Mouse (Mus musculus) midbrain, embryonic 12.5 days (tissue): ENCODE data around the gene Immp1l. TPM values are rescaled to one million over a fixed set of nuclear protein-coding genes. Genes with fewer than 3 reads are reported as not detected.
A peak's percentile ranks its signal among the peaks of the same experiment; 100 is the strongest.

ENCODE experiments used
- ATAC-seq: fragments of 200-750 bp; cut with Nextera tagmentation; 2 replicates; pipeline ENCODE4 v1.8.0; 2017; ENCODE audit warnings: low read depth, moderate TSS enrichment, moderate library complexity; ENCODE audit not compliant: low FRiP score
- H3K27ac ChIP-seq: fragments of 300-500 bp; sonication (generic); replicated peaks from 2 replicates; pipeline ENCODE4 v1.5.1; 2016; ENCODE audit warnings: mild to moderate bottlenecking
- H3K27me3 ChIP-seq: fragments of 300-500 bp; sonication (generic); 2 replicates; pipeline ENCODE4 v1.6.1; 2016; ENCODE audit warnings: mild to moderate bottlenecking
- H3K36me3 ChIP-seq: fragments of 300-500 bp; sonication (generic); 2 replicates; pipeline ENCODE4 v1.6.1; 2016
- H3K4me1 ChIP-seq: fragments of 300-500 bp; sonication (generic); 2 replicates; pipeline ENCODE4 v1.6.1; 2016
- H3K4me2 ChIP-seq: fragments of 300-500 bp; sonication (generic); replicated peaks from 2 replicates; pipeline ENCODE4 v1.6.1; 2016; ENCODE audit warnings: mild to moderate bottlenecking, moderate library complexity
- H3K4me3 ChIP-seq: fragments of 300-500 bp; sonication (generic); 2 replicates; pipeline ENCODE4 v1.5.1; 2016; ENCODE audit warnings: mild to moderate bottlenecking
- H3K9ac ChIP-seq: fragments of 300-500 bp; sonication (generic); replicated peaks from 2 replicates; pipeline ENCODE4 v1.6.1; 2016; ENCODE audit warnings: mild to moderate bottlenecking, moderate library complexity
- H3K9me3 ChIP-seq: fragments of 300-500 bp; sonication (generic); 2 replicates; pipeline ENCODE4 v1.6.1; 2016; ENCODE audit warnings: mild to moderate bottlenecking
- WGBS: fragments of 180-500 bp; shearing (Covaris S2); methylation state at CpG from one replicate; pipeline ENCODE4 v1.1.7; 2016; 5-methylcytosine and 5-hydroxymethylcytosine counted together
- polyA plus RNA-seq: library from polyadenylated mRNA; unstranded; fragments of >200 nt; fragmentation: Nextera tagmentation; extraction: Ambion mirVana; gene quantifications from 2 replicates; pipeline ENCODE4 v1.2.1, GENCODE M21; 2016

The Immp1l gene
- polyA plus RNA-seq, result 103 and 111 TPM in 2 replicates

GRCm38 (mm10) chr2:105903896-105904756 is at the start of gene Immp1l, which contains the start of gene Elp4:
TSS of gene Immp1l (plus strand) at chr2:105904638.
TSS of gene Elp4 (minus strand) at chr2:105904564.
- H3K4me3 ChIP-seq, result peak within 1 kb of the TSS; percentile 86
- H3K4me2 ChIP-seq, result peak within 1 kb of the TSS; percentile 80
- ATAC-seq, result peak; percentile 100
- H3K27me3 ChIP-seq, result no peaks in the 10 kb centered on the region
- WGBS, result under 1% methylated on average over 39 of the region's 39 CpGs
- peak within 1 kb of the TSS; percentile 77 for H3K9ac ChIP-seq
- H3K36me3 ChIP-seq, result no peaks in the 10 kb centered on the region
- no peaks in the 10 kb centered on the region for H3K9me3 ChIP-seq
- H3K27ac ChIP-seq, result no peak within 1 kb of the TSS; the same call in 1 of the 2 replicates
- peaks cover 11% of the 10 kb centered on the region; the same call in 1 of the 2 replicates for H3K4me1 ChIP-seq

GRCm38 (mm10) chr2:105854740-105855139 is 49.7 kb upstream of the Immp1l start:
- WGBS, result 68% methylated on average over 2 of the region's 2 CpGs

GRCm38 (mm10) chr2:105873403-105873802 is 31.0 kb upstream of the Immp1l start:
- Histone ChIP-seq H3K4me1 (no peaks in the 10 kb centered on the region), H3K9ac (no peak overlapping the region), H3K27me3 (no peaks in the 10 kb centered on the region), H3K9me3 (no peaks in the 10 kb centered on the region), H3K27ac (no peak overlapping the region), H3K4me2 (no peak overlapping the region), H3K36me3 (no peaks in the 10 kb centered on the region), H3K4me3 (no peak overlapping the region)
- ATAC-seq, result no peak
- WGBS, result 93% methylated on average over 1 of the region's 1 CpGs

More at GRCm38 (mm10) chr2:105854740-105855139, 49.7 kb upstream of the Immp1l start:
- no peak overlapping the region for H3K4me2 ChIP-seq
- no peaks in the 10 kb centered on the region for H3K36me3 ChIP-seq
- H3K27ac ChIP-seq, result no peak overlapping the region
- H3K4me3 ChIP-seq, result no peak overlapping the region
- H3K9ac ChIP-seq, result no peak overlapping the region
- no peaks in the 10 kb centered on the region for H3K4me1 ChIP-seq
- ATAC-seq, result no peak
- H3K9me3 ChIP-seq, result no peaks in the 10 kb centered on the region
- H3K27me3 ChIP-seq, result no peaks in the 10 kb centered on the region

GRCm38 (mm10) chr2:105890816-105891215 is 13.6 kb upstream of the Immp1l start:
- ATAC-seq, result no peak
- Histone ChIP-seq H3K36me3 (peaks cover 28% of the 10 kb centered on the region), H3K27me3 (no peaks in the 10 kb centered on the region)

GRCm38 (mm10) chr2:105904757-105905146 is 314 bp downstream of the Immp1l start:
- H3K4me2 ChIP-seq, result peak overlapping the region; percentile 80
- under 1% methylated on average over 12 of the region's 12 CpGs for WGBS
- no peaks in the 10 kb centered on the region for H3K9me3 ChIP-seq
- H3K27me3 ChIP-seq, result no peaks in the 10 kb centered on the region
- ATAC-seq, result peak; percentile 45
- H3K27ac ChIP-seq, result no peak overlapping the region
- H3K4me3 ChIP-seq, result peak overlapping the region; percentile 86
- H3K36me3 ChIP-seq, result no peaks in the 10 kb centered on the region
- H3K4me1 ChIP-seq, result peaks cover 11% of the 10 kb centered on the region; the same call in 1 of the 2 replicates
- H3K9ac ChIP-seq, result peak overlapping the region; percentile 77

More at GRCm38 (mm10) chr2:105890816-105891215, 13.6 kb upstream of the Immp1l start:
- Histone ChIP-seq H3K4me3 (no peak overlapping the region), H3K4me2 (no peak overlapping the region), H3K4me1 (no peaks in the 10 kb centered on the region), H3K9ac (no peak overlapping the region), H3K9me3 (peaks cover 10% of the 10 kb centered on the region; the same call in 1 of the 2 replicates), H3K27ac (no peak overlapping the region)

GRCm38 (mm10) chr2:105908351-105908750 is 3.9 kb downstream of the Immp1l start:
- 89% methylated on average over 5 of the region's 5 CpGs for WGBS
- Histone ChIP-seq H3K4me2 (no peak overlapping the region), H3K27me3 (peaks cover 10% of the 10 kb centered on the region), H3K9ac (no peak overlapping the region), H3K36me3 (peaks cover 7% of the 10 kb centered on the region), H3K4me3 (no peak overlapping the region), H3K4me1 (peaks cover 11% of the 10 kb centered on the region; the same call in 1 of the 2 replicates), H3K9me3 (no peaks in the 10 kb centered on the region), H3K27ac (no peak overlapping the region)
- ATAC-seq, result no peak

GRCm38 (mm10) chr2:105910611-105911010 is 6.2 kb downstream of the Immp1l start:
- no peak for ATAC-seq
- WGBS, result 90% methylated on average over 3 of the region's 3 CpGs
- Histone ChIP-seq H3K9ac (no peak overlapping the region), H3K4me2 (no peak overlapping the region), H3K27ac (no peak overlapping the region), H3K9me3 (no peaks in the 10 kb centered on the region), H3K4me3 (no peak overlapping the region), H3K4me1 (peaks cover 3% of the 10 kb centered on the region; the same call in 1 of the 2 replicates), H3K36me3 (peaks cover 7% of the 10 kb centered on the region), H3K27me3 (peaks cover 14% of the 10 kb centered on the region)

GRCm38 (mm10) chr2:105913655-105914366 is 9.4 kb downstream of the Immp1l start:
- peaks cover 7% of the 10 kb centered on the region for H3K36me3 ChIP-seq
- 29% methylated on average over 6 of the region's 6 CpGs for WGBS
- H3K27me3 ChIP-seq, result peaks cover 14% of the 10 kb centered on the region
- H3K9me3 ChIP-seq, result no peaks in the 10 kb centered on the region
- H3K4me1 ChIP-seq, result peaks cover 5% of the 10 kb centered on the region; the same call in 1 of the 2 replicates
- no peak overlapping the region for H3K27ac ChIP-seq
- no peak overlapping the region for H3K4me3 ChIP-seq
- ATAC-seq, result peak; percentile 81
- H3K4me2 ChIP-seq, result no peak overlapping the region
- no peak overlapping the region for H3K9ac ChIP-seq

- ATAC-seq, result no peak
- Histone ChIP-seq H3K4me3 (no peak overlapping the region), H3K4me1 (peaks cover 8% of the 10 kb centered on the region; the same call in 1 of the 2 replicates), H3K27ac (no peak overlapping the region), H3K4me2 (no peak overlapping the region), H3K9ac (no peak overlapping the region), H3K9me3 (no peaks in the 10 kb centered on the region), H3K27me3 (peaks cover 11% of the 10 kb centered on the region), H3K36me3 (no peaks in the 10 kb centered on the region)
- 95% methylated on average over 1 of the region's 1 CpGs for WGBS
These were observed 12.2 kb downstream of the Immp1l start for GRCm38 (mm10) chr2:105916671-105917070.

GRCm38 (mm10) chr2:105917623-105918346 is 13.3 kb downstream of the Immp1l start:
- Histone ChIP-seq H3K36me3 (no peaks in the 10 kb centered on the region), H3K4me3 (no peak overlapping the region), H3K27me3 (peaks cover 18% of the 10 kb centered on the region), H3K4me1 (peaks cover 8% of the 10 kb centered on the region; the same call in 1 of the 2 replicates), H3K9ac (no peak overlapping the region), H3K9me3 (no peaks in the 10 kb centered on the region), H3K27ac (no peak overlapping the region), H3K4me2 (no peak overlapping the region)
- peak; percentile 85 for ATAC-seq
- WGBS, result 27% methylated on average over 5 of the region's 5 CpGs

GRCm38 (mm10) chr2:105950131-105950530 is 45.7 kb downstream of the Immp1l start:
- H3K4me1 ChIP-seq, result no peaks in the 10 kb centered on the region
- H3K4me2 ChIP-seq, result no peak overlapping the region
- no peaks in the 10 kb centered on the region for H3K36me3 ChIP-seq
- no peak overlapping the region for H3K27ac ChIP-seq
- no peaks in the 10 kb centered on the region for H3K27me3 ChIP-seq
- WGBS, result 89% methylated on average over 2 of the region's 2 CpGs
- no peak overlapping the region for H3K4me3 ChIP-seq
- no peak for ATAC-seq
- no peak overlapping the region for H3K9ac ChIP-seq
- no peaks in the 10 kb centered on the region for H3K9me3 ChIP-seq
